Mouse (Mus musculus) spleen, adult 2 months (tissue): ENCODE measurements around the gene D17Wsu92e.
"Not testable (repeated sequence)": the region's sequence is repeated elsewhere in the genome, so short reads cannot be mapped to it uniquely, and the experiment has no call there.

Experiments used
- CTCF ChIP-seq: fragments of 200-500 bp; IDR thresholded peaks from 2 replicates; pipeline ENCODE4 v1.5.1; 2011; ENCODE audit warnings: mild to moderate bottlenecking, inconsistent platforms; ENCODE audit not compliant: insufficient read depth, insufficient read length, insufficient replicate concordance; ENCODE audit errors: extremely low read depth
- POLR2A ChIP-seq: fragments of 200-500 bp; IDR thresholded peaks from 2 replicates; pipeline ENCODE4 v1.6.1; 2011; ENCODE audit warnings: low read depth, low read length, inconsistent platforms

DNA sequence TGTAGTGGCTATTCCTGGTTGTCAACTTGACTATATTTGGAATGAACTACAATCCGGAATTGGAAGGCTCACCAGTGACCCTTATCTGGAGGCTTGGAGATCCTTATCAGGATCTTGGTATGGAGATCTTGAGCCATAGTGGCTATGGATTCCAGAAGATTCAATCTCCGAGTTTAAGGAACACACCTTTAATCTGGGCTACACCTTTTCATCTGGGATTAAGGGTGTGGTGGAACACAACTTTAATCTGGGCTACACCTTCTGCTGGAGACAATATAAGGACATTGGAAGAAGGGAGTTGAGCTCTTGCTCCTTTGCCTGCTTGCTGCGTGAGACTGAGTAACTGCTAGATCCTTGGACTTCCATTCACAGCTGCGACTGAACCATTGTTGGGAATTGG, 17.4 kb upstream of the D17Wsu92e start, which contains the start of gene Snrpc:
- not testable (repeated sequence) for TF ChIP-seq CTCF, POLR2A
